Mouse (Mus musculus): ENCODE measurements at regions not wholly inside any gene's neighbourhood (a gene's known extent, or its start where the extent isn't known, plus 50 kb on each side); places are given as distances from the start of the nearest gene placed in this dataset.

DNA sequence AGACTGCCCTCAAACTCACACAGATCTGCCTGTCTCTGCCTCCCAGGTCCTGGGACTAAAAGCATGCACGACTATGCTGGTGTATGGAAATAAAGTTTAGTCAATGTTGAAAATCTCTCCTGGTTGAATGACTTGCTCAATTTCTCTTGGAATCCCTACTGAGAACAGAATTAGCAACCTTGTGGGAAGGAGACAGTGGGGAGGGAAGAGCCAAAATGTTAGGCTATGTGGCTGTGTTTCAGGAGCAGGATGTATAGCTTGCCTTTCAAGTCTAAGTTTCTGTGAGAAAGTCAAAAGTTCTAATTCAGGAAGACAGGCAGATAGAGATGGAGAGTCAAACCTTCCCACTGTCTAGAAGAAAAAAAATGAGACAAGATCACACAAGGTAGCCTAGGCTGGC is 168.3 kb upstream of the Creb1 start:
- WGBS, result 89% methylated on average over 1 of the region's 1 CpGs
- TF ChIP-seq POLR2A (IDR thresholded peaks at IDR 0.05; ENCODE audit: low read depth, low read length) (no peak), CTCF (IDR thresholded peaks at IDR 0.05; ENCODE audit: extremely low read depth, insufficient read depth, insufficient read length, insufficient replicate concordance) (no peak)
- no peak overlapping the region for H3K27ac ChIP-seq (ENCODE audit: insufficient read depth, low read length)
- no peak overlapping the region for H3K4me3 ChIP-seq (ENCODE audit: extremely low read depth, insufficient read depth, insufficient read length)
- H3K4me1 ChIP-seq (ENCODE audit: control insufficient read depth, insufficient read depth, insufficient read length), result no peaks in the 10 kb centered on the region
- no peaks in the 10 kb centered on the region for H3K27me3 ChIP-seq (ENCODE audit: control insufficient read depth, insufficient read depth, low read length)
- no peak for DNase-seq (ENCODE audit: low read depth in 1 of 2, low spot score in 2 of 2)
- no peaks in the 10 kb centered on the region for H3K36me3 ChIP-seq (ENCODE audit: control insufficient read depth, insufficient read depth, low read length)

GRCm38 (mm10) chr1:64361959-64362638 is 170.3 kb upstream of the Creb1 start:
- Histone ChIP-seq H3K36me3 (ENCODE audit: control insufficient read depth, insufficient read depth, low read length) (no peaks in the 10 kb centered on the region), H3K27me3 (ENCODE audit: control insufficient read depth, insufficient read depth, low read length) (no peaks in the 10 kb centered on the region), H3K4me3 (ENCODE audit: extremely low read depth, insufficient read depth, insufficient read length) (no peak overlapping the region), H3K4me1 (ENCODE audit: control insufficient read depth, insufficient read depth, insufficient read length) (no peaks in the 10 kb centered on the region), H3K27ac (ENCODE audit: insufficient read depth, low read length) (no peak overlapping the region)
- DNase-seq (ENCODE audit: low read depth in 1 of 2, low spot score in 2 of 2), result no peak
- 81% methylated on average over 4 of the region's 4 CpGs for WGBS
- TF ChIP-seq POLR2A (IDR thresholded peaks at IDR 0.05; ENCODE audit: low read depth, low read length) (no peak), CTCF (IDR thresholded peaks at IDR 0.05; ENCODE audit: extremely low read depth, insufficient read depth, insufficient read length, insufficient replicate concordance) (no peak)

GRCm38 (mm10) chr1:64343268-64343667 is 189.2 kb upstream of the Creb1 start:
- no peaks in the 10 kb centered on the region for H3K27me3 ChIP-seq (ENCODE audit: control insufficient read depth, insufficient read depth, low read length)
- TF ChIP-seq CTCF (IDR thresholded peaks at IDR 0.05; ENCODE audit: extremely low read depth, insufficient read depth, insufficient read length, insufficient replicate concordance) (no peak), POLR2A (IDR thresholded peaks at IDR 0.05; ENCODE audit: low read depth, low read length) (no peak)
- no peak overlapping the region for H3K27ac ChIP-seq (ENCODE audit: insufficient read depth, low read length)
- no peak for DNase-seq (ENCODE audit: low read depth in 1 of 2, low spot score in 2 of 2)
- no peak overlapping the region for H3K4me3 ChIP-seq (ENCODE audit: extremely low read depth, insufficient read depth, insufficient read length)
- no peaks in the 10 kb centered on the region for H3K36me3 ChIP-seq (ENCODE audit: control insufficient read depth, insufficient read depth, low read length)
- H3K4me1 ChIP-seq (ENCODE audit: control insufficient read depth, insufficient read depth, insufficient read length), result no peaks in the 10 kb centered on the region
- 63% methylated on average over 3 of the region's 3 CpGs for WGBS

GRCm38 (mm10) chr1:64341596-64341995 is 190.8 kb upstream of the Creb1 start:
- H3K27me3 ChIP-seq (ENCODE audit: control insufficient read depth, insufficient read depth, low read length), result no peaks in the 10 kb centered on the region
- H3K4me3 ChIP-seq (ENCODE audit: extremely low read depth, insufficient read depth, insufficient read length), result no peak overlapping the region
- no peak for DNase-seq (ENCODE audit: low read depth in 1 of 2, low spot score in 2 of 2)
- TF ChIP-seq CTCF (IDR thresholded peaks at IDR 0.05; ENCODE audit: extremely low read depth, insufficient read depth, insufficient read length, insufficient replicate concordance) (no peak), POLR2A (IDR thresholded peaks at IDR 0.05; ENCODE audit: low read depth, low read length) (no peak)
- no peak overlapping the region for H3K27ac ChIP-seq (ENCODE audit: insufficient read depth, low read length)
- 92% methylated on average over 6 of the region's 6 CpGs for WGBS
- H3K4me1 ChIP-seq (ENCODE audit: control insufficient read depth, insufficient read depth, insufficient read length), result no peaks in the 10 kb centered on the region
- H3K36me3 ChIP-seq (ENCODE audit: control insufficient read depth, insufficient read depth, low read length), result no peaks in the 10 kb centered on the region

- H3K4me3 ChIP-seq (ENCODE audit: extremely low read depth, insufficient read depth, insufficient read length), result no peak overlapping the region
- 51% methylated on average over 9 of the region's 9 CpGs for WGBS
Measured at GRCm38 (mm10) chr1:64338575-64338961, 193.9 kb upstream of the Creb1 start.

DNA sequence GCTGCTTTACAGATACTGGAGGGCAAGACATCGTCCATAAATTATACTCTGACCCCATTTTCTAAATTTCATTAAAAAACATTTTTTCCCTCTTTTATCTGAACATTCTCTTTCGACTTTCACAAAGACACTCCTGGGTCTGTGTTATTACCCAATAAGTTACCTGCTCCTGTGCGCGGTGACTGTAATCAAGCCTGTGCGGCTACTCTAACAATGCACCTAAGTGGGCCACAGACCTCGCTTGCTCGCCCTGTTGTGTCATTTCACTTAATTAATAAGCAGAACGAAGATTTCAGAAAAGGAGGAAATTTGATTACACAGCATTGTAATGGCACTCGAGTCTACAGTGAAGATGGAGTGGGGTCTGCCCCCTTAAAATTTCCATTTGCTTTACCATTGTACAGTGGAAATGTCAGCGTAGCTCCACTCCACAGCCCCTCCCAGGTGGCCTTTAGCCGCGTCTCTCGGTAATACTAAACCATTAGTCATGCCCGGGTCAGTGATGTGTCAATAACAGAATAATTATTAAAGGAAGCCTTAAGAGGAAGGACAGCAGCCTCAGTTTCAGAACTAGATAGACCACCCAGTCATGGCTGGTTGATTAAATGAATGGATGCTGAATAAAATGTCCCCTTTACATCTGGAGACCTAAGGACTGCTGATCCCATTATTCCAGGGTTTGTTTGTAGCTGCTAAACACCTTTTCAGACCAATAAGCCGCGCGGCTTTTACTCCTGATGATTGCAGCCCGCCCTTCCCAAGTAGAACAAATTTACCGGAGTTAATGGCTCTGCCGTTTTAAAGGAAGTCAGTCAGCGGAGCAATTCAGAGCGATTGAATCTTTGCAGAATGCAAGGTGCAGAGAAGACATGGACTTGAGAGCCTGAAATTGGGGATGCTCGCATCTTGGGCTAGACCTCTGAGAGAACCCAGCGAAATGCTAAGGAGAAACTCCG is 194.5 kb upstream of the Creb1 start:
- H3K27ac ChIP-seq (ENCODE audit: insufficient read depth, low read length), result no peak overlapping the region
- no peak for DNase-seq (ENCODE audit: low read depth in 1 of 2, low spot score in 2 of 2)
- no peaks in the 10 kb centered on the region for H3K27me3 ChIP-seq (ENCODE audit: control insufficient read depth, insufficient read depth, low read length)
- H3K36me3 ChIP-seq (ENCODE audit: control insufficient read depth, insufficient read depth, low read length), result no peaks in the 10 kb centered on the region
- no peak overlapping the region for H3K4me3 ChIP-seq (ENCODE audit: extremely low read depth, insufficient read depth, insufficient read length)
- WGBS, result 84% methylated on average over 25 of the region's 25 CpGs
- no peak for TF ChIP-seq CTCF (IDR thresholded peaks at IDR 0.05; ENCODE audit: extremely low read depth, insufficient read depth, insufficient read length, insufficient replicate concordance)
- TF ChIP-seq POLR2A (IDR thresholded peaks at IDR 0.05; ENCODE audit: low read depth, low read length), result no peak
- H3K4me1 ChIP-seq (ENCODE audit: control insufficient read depth, insufficient read depth, insufficient read length), result no peaks in the 10 kb centered on the region

More at GRCm38 (mm10) chr1:64338575-64338961, 193.9 kb upstream of the Creb1 start:
- Histone ChIP-seq H3K27me3 (ENCODE audit: control insufficient read depth, insufficient read depth, low read length) (no peaks in the 10 kb centered on the region), H3K4me1 (ENCODE audit: control insufficient read depth, insufficient read depth, insufficient read length) (no peaks in the 10 kb centered on the region), H3K27ac (ENCODE audit: insufficient read depth, low read length) (no peak overlapping the region), H3K36me3 (ENCODE audit: control insufficient read depth, insufficient read depth, low read length) (no peaks in the 10 kb centered on the region)
- no peak for DNase-seq (ENCODE audit: low read depth in 1 of 2, low spot score in 2 of 2)
- no peak for TF ChIP-seq POLR2A (IDR thresholded peaks at IDR 0.05; ENCODE audit: low read depth, low read length)
- no peak for TF ChIP-seq CTCF (IDR thresholded peaks at IDR 0.05; ENCODE audit: extremely low read depth, insufficient read depth, insufficient read length, insufficient replicate concordance)

Data from spleen, adult 2 months (tissue).